Comparison of ENCODE assay signal across 24 mouse cellular contexts in the genomic region with DNA sequence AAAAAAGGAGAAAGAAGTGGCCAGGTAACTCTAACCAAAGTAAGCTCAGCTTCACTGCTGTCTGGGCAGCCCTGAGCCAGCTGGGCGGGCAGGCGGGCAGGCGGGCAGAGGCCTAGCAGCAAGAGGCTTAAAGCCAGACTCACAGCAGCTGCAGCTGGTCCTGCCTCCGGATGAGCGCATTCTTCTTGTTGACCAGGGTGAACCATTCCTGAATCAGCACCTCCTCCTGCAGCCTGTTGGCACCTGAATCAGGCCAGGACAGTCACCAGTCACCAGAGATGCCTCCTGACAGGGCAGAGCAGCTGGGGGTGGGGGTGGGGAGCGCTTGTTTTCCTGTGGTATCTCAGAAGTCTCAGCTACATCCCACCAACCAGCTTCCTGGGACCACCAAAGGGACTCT. TPM values are rescaled to one million over a fixed set of nuclear protein-coding genes. Genes with fewer than 3 reads are reported as not detected.
"Had no signal": no experiment of that assay in that cellular context is flagged by ENCODE, and none has a peak within 500 bp of the region (broad histone marks: within the 10 kb centered on the region; RNA-seq: fewer than 3 reads in every experiment).

No protein-coding gene starts in this region.

- H3K9ac ChIP-seq: kidney, embryonic 15.5 days; limb, embryonic 13.5 days; liver, embryonic 13.5 days; lung, embryonic 14.5 days; midbrain, embryonic 13.5 days; neural tube, embryonic 13.5 days had no signal

- H3K27me3 ChIP-seq: kidney, embryonic 15.5 days; limb, embryonic 13.5 days; liver, embryonic 13.5 days; megakaryocyte, embryonic 14.5 days; midbrain, embryonic 13.5 days; neural tube, embryonic 13.5 days had no signal

- H3K4me3 ChIP-seq: kidney, embryonic 15.5 days; left cerebral cortex, adult 2 months; limb, embryonic 10.5 days; limb, embryonic 13.5 days; liver, embryonic 13.5 days; megakaryocyte, embryonic 14.5 days; midbrain, embryonic 10.5 days; midbrain, embryonic 13.5 days; neural tube, embryonic 13.5 days had no signal

- DNase-seq: kidney, adult 8-10 months; kidney, postnatal 10 days; kidney, postnatal 36 days; layer of hippocampus, postnatal 36 days; liver; liver, embryonic 13.5 days; lung, embryonic 14.5 days; lung, postnatal 36 days; retina, postnatal 1 day; right cerebral cortex, postnatal 25 days; thymus, adult 18-20 months; thymus, postnatal 36 days had no signal

- H3K9me3 ChIP-seq: kidney, embryonic 15.5 days; limb, embryonic 10.5 days; limb, embryonic 13.5 days; liver, embryonic 13.5 days; megakaryocyte, embryonic 14.5 days; midbrain, embryonic 10.5 days; midbrain, embryonic 13.5 days; neural tube, embryonic 13.5 days had no signal

- ATAC-seq: lung, postnatal 0 days; midbrain, embryonic 13.5 days had no signal

- H3K4me2 ChIP-seq: kidney, embryonic 15.5 days; limb, embryonic 13.5 days; liver, embryonic 13.5 days; lung, embryonic 14.5 days; midbrain, embryonic 13.5 days; neural tube, embryonic 13.5 days had no signal

- H3K27ac ChIP-seq: kidney, embryonic 15.5 days; left cerebral cortex, adult 2 months; limb, embryonic 10.5 days; limb, embryonic 13.5 days; midbrain, embryonic 10.5 days; midbrain, embryonic 13.5 days; neural tube, embryonic 13.5 days had no signal

RNA-seq across cellular contexts. Expression of a gene that starts 5.9 kb away (rescaled TPM):
- total RNA-seq: layer of hippocampus, postnatal 10 days; layer of hippocampus, postnatal 36 days; left cerebral cortex, adult 2 months; left cerebral cortex, postnatal 10 days had no signal
- polyA plus RNA-seq: limb, embryonic 10.5 days; midbrain, embryonic 10.5 days; neural tube, embryonic 13.5 days; small intestine, adult 2 months had no signal
